Mouse (Mus musculus) lung, postnatal 25 days (tissue): ENCODE results near the gene Ddx49.

Experiments
- DNase-seq: peaks from one replicate; pipeline ENCODE4 v3.0.0; 2022; ENCODE audit warnings: low spot score

The Ddx49 gene

DNA sequence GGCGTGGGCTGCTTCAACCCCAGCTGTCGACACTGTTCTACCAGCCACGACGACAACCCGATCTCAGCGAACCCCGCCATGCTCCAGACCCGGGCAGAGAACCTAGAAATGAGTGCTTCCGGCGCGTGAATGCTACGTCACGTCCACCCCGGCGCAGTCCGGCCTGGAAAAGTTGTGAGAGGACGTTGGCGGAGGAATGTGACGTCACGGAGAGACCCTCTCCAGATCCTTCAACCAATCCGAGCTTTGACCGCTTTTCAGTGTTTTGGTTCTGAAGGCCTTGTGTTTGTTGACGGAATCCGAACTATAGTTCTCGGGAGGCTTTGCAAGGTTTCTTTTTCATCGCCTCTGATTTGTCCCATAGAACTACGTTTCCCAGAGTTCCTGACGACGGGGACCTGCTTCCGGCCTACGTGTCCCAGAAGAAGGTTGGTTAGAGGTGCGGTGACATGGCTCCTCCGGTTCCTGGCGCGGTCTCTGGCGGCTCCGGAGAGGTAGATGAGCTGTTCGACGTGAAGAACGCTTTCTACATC lies at the start of gene Ddx49, which contains the start of gene Cope:
Gene Ddx49 (minus strand): TSS at position 132 of the 533 bp plus-strand sequence.
Gene Cope (plus strand): TSS at position 161 of the 533 bp plus-strand sequence.
- DNase-seq, result peak; percentile 95

GRCm38 (mm10) chr8:70352000-70352384 lies 49.7 kb upstream of the Ddx49 start:
- no peak for DNase-seq

- DNase-seq, result no peak
These were observed 49.0 kb upstream of the Ddx49 start for GRCm38 (mm10) chr8:70351035-70351999.

GRCm38 (mm10) chr8:70347860-70348420 lies 45.7 kb upstream of the Ddx49 start:
- no peak for DNase-seq

DNA sequence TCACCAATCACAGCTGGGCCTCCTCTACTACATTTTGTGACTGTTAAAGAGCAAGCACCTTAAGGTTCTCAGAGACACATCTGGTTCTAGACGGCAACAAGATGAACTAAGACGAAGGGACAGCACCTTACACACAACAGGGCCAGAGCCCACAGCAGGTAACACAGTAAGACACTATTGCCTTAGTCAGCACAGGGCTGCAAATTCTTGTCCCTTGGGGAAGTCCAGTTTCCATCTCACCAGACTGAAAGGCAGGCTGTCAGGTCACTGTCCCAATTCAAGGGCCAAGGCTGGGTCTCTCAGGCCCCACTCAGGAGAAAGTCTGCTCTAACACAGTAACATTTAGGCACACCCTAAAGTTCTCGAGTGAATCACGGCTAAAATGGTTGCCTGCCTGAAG lies 45.2 kb upstream of the Ddx49 start:
- DNase-seq, result no peak

DNA sequence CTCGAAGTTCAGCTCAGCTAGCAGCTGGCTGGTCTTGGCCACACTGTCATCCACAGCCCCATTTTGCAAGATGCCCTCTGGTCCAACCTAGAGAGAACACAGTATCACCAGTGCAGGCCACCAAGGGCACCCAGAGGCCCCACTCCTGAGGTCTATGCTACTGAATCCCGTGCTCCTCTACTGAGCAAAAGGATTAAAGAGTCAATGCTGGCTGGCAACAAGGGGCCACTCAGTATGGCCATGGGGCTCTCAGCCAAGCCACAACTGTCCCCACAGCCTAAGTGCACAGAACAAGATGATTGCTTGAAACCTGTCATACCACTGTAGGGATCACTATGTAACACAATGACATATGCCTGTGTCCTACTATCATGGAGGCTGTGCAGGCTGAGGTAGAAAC lies 42.0 kb upstream of the Ddx49 start:
- no peak for DNase-seq

DNA sequence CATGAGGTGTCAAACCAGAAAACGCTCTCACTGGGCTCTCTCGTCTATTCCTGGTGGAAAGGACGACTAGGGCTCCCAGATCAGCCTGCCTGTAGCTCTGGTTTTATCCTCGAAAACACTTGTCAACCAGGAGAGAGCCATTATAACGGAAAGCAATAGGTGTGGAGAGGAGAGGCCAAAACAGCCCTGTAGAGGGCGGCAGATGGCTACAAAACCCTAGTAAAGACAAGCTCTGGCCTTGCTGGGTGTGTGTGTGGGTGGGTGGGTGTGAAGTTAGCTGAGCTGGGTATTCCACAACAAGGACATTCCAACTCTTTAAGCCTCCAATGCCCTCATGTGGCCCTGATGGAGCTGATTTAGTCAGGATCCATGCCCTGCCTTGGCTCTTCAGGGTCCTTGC lies 41.4 kb upstream of the Ddx49 start:
- DNase-seq, result no peak

GRCm38 (mm10) chr8:70343076-70343475 lies 40.8 kb upstream of the Ddx49 start:
- no peak for DNase-seq

- DNase-seq, result no peak
These were observed 39.7 kb upstream of the Ddx49 start for GRCm38 (mm10) chr8:70342007-70342406.

- DNase-seq, result no peak
These were observed 38.4 kb upstream of the Ddx49 start for GRCm38 (mm10) chr8:70340659-70341058.

GRCm38 (mm10) chr8:70338931-70339330 lies 36.6 kb upstream of the Ddx49 start:
- DNase-seq, result no peak

GRCm38 (mm10) chr8:70332878-70333202 lies 30.6 kb upstream of the Ddx49 start:
- no peak for DNase-seq

GRCm38 (mm10) chr8:70332070-70332877 lies 30.0 kb upstream of the Ddx49 start:
- peak; percentile 56 for DNase-seq

DNA sequence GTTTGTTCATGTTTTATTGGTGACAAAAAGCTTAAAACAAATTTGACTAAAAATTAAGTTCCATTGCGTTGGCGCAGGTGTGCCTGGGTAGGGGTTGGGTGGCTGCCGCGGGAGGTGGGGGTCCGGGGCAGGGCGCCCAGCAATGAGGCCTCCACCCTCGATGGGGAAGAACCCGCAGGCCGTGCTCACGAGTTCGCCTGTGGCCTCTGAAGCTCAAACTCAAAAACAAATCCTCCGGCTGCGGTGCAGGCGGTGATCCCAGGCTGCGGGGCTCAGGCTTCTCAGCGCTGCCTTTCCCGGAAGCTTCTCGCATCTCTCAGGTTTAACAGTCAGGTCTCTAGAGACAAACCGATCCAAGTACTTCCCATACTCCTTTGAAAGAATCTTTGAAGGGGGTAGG lies 29.2 kb upstream of the Ddx49 start:
- no peak for DNase-seq

GRCm38 (mm10) chr8:70330741-70331364 lies 28.6 kb upstream of the Ddx49 start:
- no peak for DNase-seq

DNA sequence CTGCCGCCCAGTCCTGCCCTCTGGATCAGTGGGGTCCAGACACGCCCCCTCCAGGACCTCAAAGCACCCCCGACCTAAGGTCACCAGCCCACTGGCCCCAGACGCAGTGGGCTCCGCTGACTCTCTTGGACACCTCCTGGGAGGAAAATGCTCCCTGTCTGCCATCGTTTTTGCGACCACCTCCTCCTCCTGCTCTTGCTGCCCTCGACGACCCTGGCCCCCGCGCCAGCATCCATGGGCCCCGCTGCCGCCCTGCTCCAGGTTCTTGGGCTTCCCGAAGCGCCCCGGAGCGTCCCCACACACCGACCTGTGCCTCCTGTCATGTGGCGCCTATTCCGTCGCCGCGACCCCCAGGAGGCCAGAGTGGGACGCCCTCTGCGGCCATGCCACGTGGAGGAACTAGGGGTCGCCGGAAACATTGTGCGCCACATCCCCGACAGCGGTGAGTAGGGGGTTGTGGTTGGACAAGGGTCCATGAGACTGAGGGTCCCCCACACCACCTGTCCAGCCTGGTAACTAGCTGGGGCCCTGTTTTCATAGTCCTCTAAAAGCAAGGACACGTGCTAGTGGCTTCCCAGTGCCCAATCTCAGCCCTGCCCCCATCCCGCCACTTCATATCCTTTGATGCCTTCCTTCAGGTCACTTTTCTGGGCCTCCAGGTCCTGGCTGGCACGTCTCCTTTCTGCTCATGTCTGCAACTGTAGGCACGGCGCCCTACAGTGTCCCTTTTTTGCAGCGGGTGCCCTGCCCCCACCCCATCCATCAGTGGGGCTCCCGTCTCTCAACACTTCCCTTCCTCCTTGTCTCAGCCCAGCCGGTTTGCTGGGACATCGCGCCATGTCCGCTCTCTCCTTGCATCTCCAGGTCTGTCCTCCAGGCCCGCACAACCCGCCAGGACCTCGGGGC lies 27.8 kb upstream of the Ddx49 start:
- no peak for DNase-seq

- no peak for DNase-seq
These were observed 27.0 kb upstream of the Ddx49 start, which contains the start of gene Gdf1 for GRCm38 (mm10) chr8:70329124-70329834. Gene Gdf1 (plus strand): TSS chr8:70329817.

GRCm38 (mm10) chr8:70327512-70327911 lies 25.2 kb upstream of the Ddx49 start:
- DNase-seq, result no peak

GRCm38 (mm10) chr8:70323716-70324115 lies 21.4 kb upstream of the Ddx49 start:
- no peak for DNase-seq

- DNase-seq, result no peak
These were observed 15.6 kb upstream of the Ddx49 start for GRCm38 (mm10) chr8:70317872-70318271.
